Mouse (Mus musculus) hindbrain, embryonic 11.5 days (tissue): ENCODE measurements around the gene Lama5. TPM values are rescaled to one million over a fixed set of nuclear protein-coding genes. Genes with fewer than 3 reads are reported as not detected.

Source experiments
- ATAC-seq: fragments of 200-750 bp; cut with Nextera tagmentation; 2 replicates; pipeline ENCODE4 v1.8.0; 2017; ENCODE audit warnings: mild to moderate bottlenecking, moderate TSS enrichment, moderate library complexity; ENCODE audit not compliant: low FRiP score
- DNase-seq: peaks from one replicate; pipeline ENCODE4 v3.0.0-alpha.2; 2015; ENCODE audit warnings: low spot score
- H3K27ac ChIP-seq: fragments of 300-500 bp; sonication (generic); 2 replicates; pipeline ENCODE4 v1.5.1; 2014; ENCODE audit warnings: mild to moderate bottlenecking, low read depth, low read length
- H3K27me3 ChIP-seq: fragments of 300-500 bp; sonication (generic); 2 replicates; pipeline ENCODE4 v1.6.1; 2014; ENCODE audit warnings: mild to moderate bottlenecking, low read length, moderate library complexity, mixed read lengths; ENCODE audit not compliant: control insufficient read depth, insufficient read depth
- H3K36me3 ChIP-seq: fragments of 300-500 bp; sonication (generic); 2 replicates; pipeline ENCODE4 v1.6.1; 2014; ENCODE audit warnings: mild to moderate bottlenecking, low read length, moderate library complexity, mixed read lengths; ENCODE audit not compliant: control insufficient read depth, insufficient read depth
- H3K4me1 ChIP-seq: fragments of 300-500 bp; sonication (generic); replicated peaks from 2 replicates; pipeline ENCODE4 v1.6.1; 2014; ENCODE audit warnings: low read length, mixed read lengths; ENCODE audit not compliant: control insufficient read depth, insufficient read depth
- H3K4me2 ChIP-seq: fragments of 300-500 bp; sonication (generic); replicated peaks from 2 replicates; pipeline ENCODE4 v1.6.1; 2014; ENCODE audit warnings: mild to moderate bottlenecking, low read depth, low read length
- H3K4me3 ChIP-seq: fragments of 300-500 bp; sonication (generic); 2 replicates; pipeline ENCODE4 v1.5.1; 2014; ENCODE audit warnings: low read depth, low read length
- H3K9ac ChIP-seq: fragments of 300-500 bp; sonication (generic); 2 replicates; pipeline ENCODE4 v1.6.1; 2014; ENCODE audit warnings: low read depth, low read length
- H3K9me3 ChIP-seq: fragments of 300-500 bp; sonication (generic); 2 replicates; pipeline ENCODE4 v1.6.1; 2016; ENCODE audit warnings: low read length; ENCODE audit not compliant: control insufficient read depth
- WGBS: fragments of 180-500 bp; shearing (Covaris S2); extraction: QIAGEN DNeasy Blood & Tissue Kit; methylation state at CpG from one replicate; pipeline ENCODE4 v1.1.7; 2014; 5-methylcytosine and 5-hydroxymethylcytosine counted together
- polyA plus RNA-seq: library from polyadenylated mRNA; unstranded; fragments of >200 nt; fragmentation: Nextera tagmentation; extraction: Ambion mirVana; gene quantifications from 2 replicates; pipeline ENCODE4 v1.2.1, GENCODE M21; 2014

Lama5 gene
- polyA plus RNA-seq, 1 experiment from 2014 or later = 4.4 TPM

GRCm38 (mm10) chr2:180202263-180202662, 23.4 kb downstream of the Lama5 start:
- Histone ChIP-seq H3K9ac (no peak overlapping the region), H3K27ac (no peak overlapping the region)

GRCm38 (mm10) chr2:180201303-180201702, 24.4 kb downstream of the Lama5 start:
- ATAC-seq = no peak
- 75% methylated on average over 9 of the region's 9 CpGs for WGBS
- Histone ChIP-seq H3K27ac (no peak overlapping the region), H3K4me1 (no peaks in the 10 kb centered on the region; the same call in 1 of the 2 replicates), H3K9me3 (no peaks in the 10 kb centered on the region), H3K4me2 (no peak overlapping the region), H3K9ac (no peak overlapping the region), H3K27me3 (no peaks in the 10 kb centered on the region), H3K4me3 (no peak overlapping the region), H3K36me3 (no peaks in the 10 kb centered on the region)
- no peak for DNase-seq

More at GRCm38 (mm10) chr2:180202263-180202662, 23.4 kb downstream of the Lama5 start:
- Histone ChIP-seq H3K4me3 (no peak overlapping the region), H3K36me3 (no peaks in the 10 kb centered on the region), H3K27me3 (no peaks in the 10 kb centered on the region), H3K9me3 (no peaks in the 10 kb centered on the region), H3K4me1 (no peaks in the 10 kb centered on the region; the same call in 1 of the 2 replicates), H3K4me2 (no peak overlapping the region)
- 92% methylated on average over 14 of the region's 14 CpGs for WGBS
- no peak for DNase-seq
- no peak for ATAC-seq

- DNase-seq (peak; percentile 42), ATAC-seq (no peak)
- H3K4me2 ChIP-seq = no peak overlapping the region
- no peaks in the 10 kb centered on the region for H3K27me3 ChIP-seq
- no peaks in the 10 kb centered on the region for H3K9me3 ChIP-seq
- H3K9ac ChIP-seq = no peak overlapping the region
- no peaks in the 10 kb centered on the region for H3K36me3 ChIP-seq
- H3K27ac ChIP-seq = no peak overlapping the region
- H3K4me3 ChIP-seq = no peak overlapping the region
- no peaks in the 10 kb centered on the region; the same call in 1 of the 2 replicates for H3K4me1 ChIP-seq
- 48% methylated on average over 11 of the region's 11 CpGs for WGBS
Observed at GRCm38 (mm10) chr2:180200681-180201080, 25.0 kb downstream of the Lama5 start.

- Histone ChIP-seq H3K27me3 (no peaks in the 10 kb centered on the region), H3K9ac (no peak overlapping the region), H3K9me3 (no peaks in the 10 kb centered on the region), H3K36me3 (no peaks in the 10 kb centered on the region), H3K4me1 (no peaks in the 10 kb centered on the region; the same call in 1 of the 2 replicates), H3K27ac (no peak overlapping the region), H3K4me3 (no peak overlapping the region), H3K4me2 (no peak overlapping the region; the same call in 1 of the 2 replicates)
- no peak for ATAC-seq
- no peak for DNase-seq
- WGBS = 84% methylated on average over 10 of the region's 10 CpGs
Observed at GRCm38 (mm10) chr2:180198782-180199181, 26.9 kb downstream of the Lama5 start.

- no peak overlapping the region for H3K4me2 ChIP-seq
- 88% methylated on average over 10 of the region's 10 CpGs for WGBS
- DNase-seq = no peak
- no peaks in the 10 kb centered on the region; the same call in 1 of the 2 replicates for H3K4me1 ChIP-seq
- no peak overlapping the region for H3K9ac ChIP-seq
- no peak overlapping the region for H3K4me3 ChIP-seq
- ATAC-seq = no peak
- H3K27ac ChIP-seq = no peak overlapping the region
- H3K36me3 ChIP-seq = no peaks in the 10 kb centered on the region
- no peaks in the 10 kb centered on the region for H3K9me3 ChIP-seq
- H3K27me3 ChIP-seq = no peaks in the 10 kb centered on the region
Observed at GRCm38 (mm10) chr2:180197323-180198037, 28.2 kb downstream of the Lama5 start.

- Histone ChIP-seq H3K27me3 (no peaks in the 10 kb centered on the region), H3K4me2 (no peak overlapping the region), H3K9ac (no peak overlapping the region), H3K9me3 (no peaks in the 10 kb centered on the region), H3K4me1 (no peaks in the 10 kb centered on the region; the same call in 1 of the 2 replicates), H3K36me3 (no peaks in the 10 kb centered on the region), H3K4me3 (no peak overlapping the region), H3K27ac (no peak overlapping the region)
- ATAC-seq (no peak), DNase-seq (no peak)
- WGBS = 79% methylated on average over 10 of the region's 12 CpGs
Observed at GRCm38 (mm10) chr2:180196610-180197322, 28.9 kb downstream of the Lama5 start.

- H3K4me3 ChIP-seq = no peak overlapping the region
- no peak overlapping the region for H3K9ac ChIP-seq
- H3K36me3 ChIP-seq = no peaks in the 10 kb centered on the region
- no peak for DNase-seq
- H3K4me2 ChIP-seq = no peak overlapping the region
- no peaks in the 10 kb centered on the region for H3K27me3 ChIP-seq
- WGBS = 82% methylated on average over 11 of the region's 11 CpGs
- no peak for ATAC-seq
- H3K4me1 ChIP-seq = no peaks in the 10 kb centered on the region
- H3K27ac ChIP-seq = no peak overlapping the region
- H3K9me3 ChIP-seq = no peaks in the 10 kb centered on the region
Observed at GRCm38 (mm10) chr2:180187362-180187761, 38.3 kb downstream of the Lama5 start.

- 90% methylated on average over 14 of the region's 14 CpGs for WGBS
- DNase-seq = no peak
- Histone ChIP-seq H3K9me3 (no peaks in the 10 kb centered on the region), H3K9ac (no peak overlapping the region), H3K36me3 (no peaks in the 10 kb centered on the region), H3K27me3 (no peaks in the 10 kb centered on the region), H3K4me1 (no peaks in the 10 kb centered on the region), H3K4me3 (no peak overlapping the region), H3K27ac (no peak overlapping the region), H3K4me2 (no peak overlapping the region)
- ATAC-seq = no peak
Observed at GRCm38 (mm10) chr2:180185686-180186085, 40.0 kb downstream of the Lama5 start.

GRCm38 (mm10) chr2:180184752-180185109, 40.9 kb downstream of the Lama5 start:
- Histone ChIP-seq H3K27ac (no peak overlapping the region), H3K4me3 (no peak overlapping the region), H3K9ac (no peak overlapping the region), H3K36me3 (no peaks in the 10 kb centered on the region), H3K9me3 (no peaks in the 10 kb centered on the region), H3K27me3 (no peaks in the 10 kb centered on the region), H3K4me2 (no peak overlapping the region), H3K4me1 (no peaks in the 10 kb centered on the region)
- ATAC-seq (no peak), DNase-seq (no peak)
- WGBS = 89% methylated on average over 6 of the region's 6 CpGs
